Mouse (Mus musculus) kidney, postnatal 0 days (tissue): ENCODE results near the gene Cbx4. TPM values are rescaled to one million over a fixed set of nuclear protein-coding genes. Genes with fewer than 3 reads are reported as not detected.

Experiments
- ATAC-seq: fragments of 200-750 bp; cut with Nextera tagmentation; replicated peaks from 2 replicates; pipeline ENCODE4 v1.8.0; 2017; ENCODE audit warnings: low read depth, moderate number of reproducible peaks, moderate TSS enrichment, moderate library complexity; ENCODE audit not compliant: low FRiP score
- DNase-seq: peaks from one replicate; pipeline ENCODE4 v3.0.0-alpha.2; 2016; ENCODE audit warnings: low spot score
- H3K27ac ChIP-seq: fragments of 300-500 bp; sonication (generic); 2 replicates; pipeline ENCODE4 v1.5.1; 2014; ENCODE audit warnings: mild to moderate bottlenecking
- H3K27me3 ChIP-seq: fragments of 300-500 bp; sonication (generic); 2 replicates; pipeline ENCODE4 v1.6.1; 2014; ENCODE audit warnings: low read length, mixed read lengths; ENCODE audit not compliant: insufficient read depth
- H3K36me3 ChIP-seq: fragments of 300-500 bp; sonication (generic); 2 replicates; pipeline ENCODE4 v1.6.1; 2014; ENCODE audit warnings: low read length, mixed read lengths; ENCODE audit not compliant: insufficient read depth
- H3K4me1 ChIP-seq: fragments of 300-500 bp; sonication (generic); replicated peaks from 2 replicates; pipeline ENCODE4 v1.6.1; 2014; ENCODE audit warnings: antibody characterized with exemption, low read length, mixed read lengths; ENCODE audit not compliant: insufficient read depth
- H3K4me2 ChIP-seq: fragments of 300-500 bp; sonication (generic); 2 replicates; pipeline ENCODE4 v1.6.1; 2014; ENCODE audit warnings: mild to moderate bottlenecking, low read length, moderate library complexity, mixed read lengths
- H3K4me3 ChIP-seq: fragments of 300-500 bp; sonication (generic); replicated peaks from 2 replicates; pipeline ENCODE4 v1.5.1; 2014; ENCODE audit warnings: low read depth, low read length
- H3K9ac ChIP-seq: fragments of 300-500 bp; sonication (generic); 2 replicates; pipeline ENCODE4 v1.6.1; 2014; ENCODE audit warnings: low read depth, low read length
- H3K9me3 ChIP-seq: fragments of 300-500 bp; sonication (generic); replicated peaks from 2 replicates; pipeline ENCODE4 v1.6.1; 2016; ENCODE audit warnings: low read length, inconsistent platforms, mixed read lengths
- CTCF ChIP-seq: IDR thresholded peaks from 2 replicates; pipeline ENCODE4 v1.5.1; 2016; ENCODE audit warnings: antibody characterized with exemption, low read depth, mild to moderate bottlenecking, moderate library complexity
- WGBS: fragments of 180-500 bp; shearing (Covaris S2); extraction: QIAGEN DNeasy Blood & Tissue Kit; methylation state at CpG from one replicate; pipeline ENCODE4 v1.1.7; 2014; 5-methylcytosine and 5-hydroxymethylcytosine counted together
- polyA plus RNA-seq: library from polyadenylated mRNA; unstranded; fragments of >200 nt; fragmentation: Nextera tagmentation; extraction: Ambion mirVana; gene quantifications from 2 replicates; pipeline ENCODE4 v1.2.1, GENCODE M21; 2015

Cbx4 gene
- polyA plus RNA-seq, 1 experiment from 2014 or later, result 9.7 TPM

DNA sequence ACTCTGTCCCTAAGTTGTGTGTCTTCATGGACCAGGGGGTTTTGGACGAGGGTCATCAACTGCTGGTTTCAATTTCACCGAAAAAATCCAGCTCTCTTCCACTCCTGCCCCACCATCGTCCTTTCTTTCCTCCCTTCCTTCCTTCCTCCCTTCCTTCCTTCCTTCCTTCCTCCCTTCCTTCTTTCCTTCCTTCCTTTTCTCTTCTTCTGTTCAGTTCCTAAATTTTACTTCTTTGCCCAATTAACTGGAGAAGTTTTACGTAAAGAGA is 42.8 kb downstream of the Cbx4 start:
- 0 out of 2 replicates have a peak, but pooled peaks cover 4% of the 10 kb centered on the region for H3K36me3 ChIP-seq
- TF ChIP-seq CTCF, result no peak
- ATAC-seq (no peak), DNase-seq (no peak)
- peaks cover 72% of the 10 kb centered on the region for H3K27me3 ChIP-seq
- no peak overlapping the region for H3K4me2 ChIP-seq
- no peaks in the 10 kb centered on the region for H3K9me3 ChIP-seq
- peaks cover 46% of the 10 kb centered on the region for H3K4me1 ChIP-seq
- no peak overlapping the region for H3K4me3 ChIP-seq
- WGBS, result 6% methylated on average over 4 of the region's 4 CpGs
- no peak overlapping the region for H3K27ac ChIP-seq
- no peak overlapping the region for H3K9ac ChIP-seq

DNA sequence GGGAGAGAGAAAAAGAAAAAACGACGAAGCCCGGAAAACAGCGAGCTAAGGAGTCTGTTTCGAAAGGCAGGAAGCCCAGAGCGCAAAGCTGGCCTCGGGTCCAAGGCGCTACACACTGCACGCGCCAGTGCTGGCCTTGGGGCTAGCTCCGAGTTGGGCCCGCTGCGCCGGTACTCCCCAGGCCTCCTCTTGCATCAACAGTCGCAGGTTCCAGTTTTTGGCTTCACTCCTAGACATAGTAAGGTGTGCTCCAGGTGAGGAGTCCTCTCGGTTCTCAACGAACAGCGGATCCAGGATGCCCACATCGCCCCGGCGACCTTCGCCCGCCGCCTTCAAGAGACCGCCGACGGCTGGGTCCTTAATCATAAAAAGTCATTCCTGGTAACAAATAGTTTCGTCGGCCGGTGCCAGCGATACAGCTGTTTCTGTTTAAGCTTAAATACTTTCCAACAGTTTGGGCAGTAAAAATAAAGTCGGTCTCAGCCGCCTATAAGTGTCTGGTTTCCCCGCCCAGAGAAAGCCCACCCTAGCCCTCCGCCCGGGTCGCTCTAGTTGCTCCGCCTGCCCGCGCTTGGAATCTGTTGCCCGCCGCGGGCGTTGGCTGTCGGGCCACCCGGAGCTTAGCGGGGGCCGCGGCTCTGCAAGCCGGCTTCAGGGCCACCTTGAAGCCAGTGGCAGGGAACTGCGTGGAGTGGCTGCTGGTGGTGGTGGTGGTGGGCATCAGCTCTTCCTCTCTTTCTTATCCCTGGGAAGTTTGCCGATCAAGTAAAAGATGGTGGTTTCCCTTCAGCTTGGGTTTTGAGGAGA is 43.4 kb downstream of the Cbx4 start:
- Histone ChIP-seq H3K9ac (no peak overlapping the region), H3K4me3 (peak overlapping the region; percentile 62; the same call in 1 of the 2 replicates), H3K4me1 (peaks cover 50% of the 10 kb centered on the region), H3K27me3 (peaks cover 66% of the 10 kb centered on the region), H3K27ac (no peak overlapping the region), H3K9me3 (no peaks in the 10 kb centered on the region), H3K36me3 (0 out of 2 replicates have a peak, but pooled peaks cover 4% of the 10 kb centered on the region), H3K4me2 (peak overlapping the region; percentile 4)
- TF ChIP-seq CTCF, result no peak
- ATAC-seq (no peak), DNase-seq (no peak)
- WGBS, result 1% methylated on average over 52 of the region's 52 CpGs

- Histone ChIP-seq H3K36me3 (0 out of 2 replicates have a peak, but pooled peaks cover 4% of the 10 kb centered on the region), H3K27ac (no peak overlapping the region), H3K9ac (peak overlapping the region; percentile 51), H3K4me3 (peak overlapping the region; percentile 62), H3K4me1 (peaks cover 54% of the 10 kb centered on the region), H3K4me2 (peak overlapping the region; percentile 99), H3K9me3 (no peaks in the 10 kb centered on the region), H3K27me3 (peaks cover 60% of the 10 kb centered on the region)
- TF ChIP-seq CTCF, result no peak
- 1% methylated on average over 29 of the region's 31 CpGs for WGBS
- DNase-seq (no peak), ATAC-seq (no peak)
Observed at GRCm38 (mm10) chr11:119041750-119042465, 44.1 kb downstream of the Cbx4 start.

DNA sequence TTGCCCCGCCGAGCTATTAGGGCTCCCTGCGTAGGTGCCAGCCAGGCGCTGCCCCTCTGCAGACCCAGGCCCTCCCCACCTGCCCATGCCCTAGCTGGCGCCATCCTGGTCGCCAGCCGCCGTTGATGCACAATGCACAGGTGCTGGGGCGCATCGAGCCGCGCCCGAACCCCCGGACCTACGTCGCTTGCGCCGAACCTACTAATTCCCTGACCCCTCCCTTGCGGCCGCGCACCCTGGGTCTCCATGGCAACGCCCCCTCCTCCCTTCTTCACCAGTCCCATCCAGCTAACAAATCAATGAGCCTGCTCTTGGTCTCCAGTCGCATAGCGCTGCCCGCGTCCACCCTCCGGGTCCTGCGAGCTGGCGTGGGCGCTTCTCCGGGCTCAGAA is 44.7 kb downstream of the Cbx4 start:
- peaks cover 51% of the 10 kb centered on the region for H3K4me1 ChIP-seq
- ATAC-seq (no peak; the same call in none of the 2 replicates), DNase-seq (no peak)

GRCm38 (mm10) chr11:119040600-119041324 is 45.3 kb downstream of the Cbx4 start, which contains the start of gene Cbx8:
Gene Cbx8, minus strand, starts transcription at chr11:119040969.
- no peaks in the 10 kb centered on the region for H3K9me3 ChIP-seq
- no peak for TF ChIP-seq CTCF
- H3K4me1 ChIP-seq, result peaks cover 50% of the 10 kb centered on the region
- peak within 1 kb of the TSS; percentile 84 for H3K27ac ChIP-seq
- ATAC-seq (peak; percentile 91), DNase-seq (peak; percentile 100)
- peak within 1 kb of the TSS; percentile 99 for H3K4me2 ChIP-seq
- peak within 1 kb of the TSS; percentile 84 for H3K9ac ChIP-seq
- under 1% methylated on average over 63 of the region's 63 CpGs for WGBS
- peak within 1 kb of the TSS; percentile 71 for H3K4me3 ChIP-seq
- peaks cover 55% of the 10 kb centered on the region for H3K27me3 ChIP-seq
- H3K36me3 ChIP-seq, result 0 out of 2 replicates have a peak, but pooled peaks cover 4% of the 10 kb centered on the region

More for the DNA sequence above, 44.7 kb downstream of the Cbx4 start:
- H3K4me3 ChIP-seq, result peak overlapping the region; percentile 62
- no peaks in the 10 kb centered on the region for H3K9me3 ChIP-seq
- peak overlapping the region; percentile 99 for H3K4me2 ChIP-seq
- TF ChIP-seq CTCF, result no peak
- no peak overlapping the region for H3K27ac ChIP-seq
- WGBS, result under 1% methylated on average over 31 of the region's 31 CpGs
- H3K36me3 ChIP-seq, result 0 out of 2 replicates have a peak, but pooled peaks cover 4% of the 10 kb centered on the region
- peak overlapping the region; percentile 51 for H3K9ac ChIP-seq
- H3K27me3 ChIP-seq, result peaks cover 57% of the 10 kb centered on the region
